Mouse (Mus musculus) heart, embryonic 13.5 days (tissue): Measurements from ENCODE around the gene Phf3. TPM values are rescaled to one million over a fixed set of nuclear protein-coding genes. Genes with fewer than 3 reads are reported as not detected.

Experiments
- ATAC-seq: fragments of 200-750 bp; cut with Nextera tagmentation; 2 replicates; pipeline ENCODE4 v1.8.0; 2017; ENCODE audit warnings: moderate TSS enrichment; ENCODE audit not compliant: insufficient number of reproducible peaks, low FRiP score, low TSS enrichment; ENCODE audit errors: extremely low read depth
- H3K27ac ChIP-seq: fragments of 300-500 bp; sonication (generic); replicated peaks from 2 replicates; pipeline ENCODE4 v1.5.1; 2015; ENCODE audit warnings: moderate library complexity, mild to moderate bottlenecking, inconsistent platforms
- H3K27me3 ChIP-seq: fragments of 300-500 bp; sonication (generic); replicated peaks from 2 replicates; pipeline ENCODE4 v1.6.1; 2015; ENCODE audit warnings: mild to moderate bottlenecking, inconsistent platforms
- H3K36me3 ChIP-seq: fragments of 300-500 bp; sonication (generic); 2 replicates; pipeline ENCODE4 v1.6.1; 2015; ENCODE audit warnings: mild to moderate bottlenecking, inconsistent platforms
- H3K4me1 ChIP-seq: fragments of 300-500 bp; sonication (generic); 2 replicates; pipeline ENCODE4 v1.6.1; 2015; ENCODE audit warnings: inconsistent platforms
- H3K4me2 ChIP-seq: fragments of 300-500 bp; sonication (generic); 2 replicates; pipeline ENCODE4 v1.6.1; 2015; ENCODE audit warnings: inconsistent platforms, mild to moderate bottlenecking, moderate library complexity
- H3K4me3 ChIP-seq: fragments of 300-500 bp; sonication (generic); 2 replicates; pipeline ENCODE4 v1.5.1; 2015; ENCODE audit warnings: moderate library complexity, mild to moderate bottlenecking, inconsistent platforms
- H3K9ac ChIP-seq: fragments of 300-500 bp; sonication (generic); 2 replicates; pipeline ENCODE4 v1.6.1; 2015; ENCODE audit warnings: inconsistent platforms, mild to moderate bottlenecking, moderate library complexity
- H3K9me3 ChIP-seq: fragments of 300-500 bp; sonication (generic); 2 replicates; pipeline ENCODE4 v1.6.1; 2016; ENCODE audit warnings: inconsistent platforms
- WGBS: fragments of 180-500 bp; shearing (Covaris S2); methylation state at CpG from one replicate; pipeline ENCODE4 v1.1.7; 2015; ENCODE audit warnings: mixed read lengths; 5-methylcytosine and 5-hydroxymethylcytosine counted together
- polyA plus RNA-seq: library from polyadenylated mRNA; unstranded; fragments of >200 nt; fragmentation: Nextera tagmentation; extraction: Ambion mirVana; gene quantifications from 2 replicates; pipeline ENCODE4 v1.2.1, GENCODE M21; 2015

Phf3 gene
- polyA plus RNA-seq, 1 experiment from 2014 or later, result 22.8 TPM

DNA sequence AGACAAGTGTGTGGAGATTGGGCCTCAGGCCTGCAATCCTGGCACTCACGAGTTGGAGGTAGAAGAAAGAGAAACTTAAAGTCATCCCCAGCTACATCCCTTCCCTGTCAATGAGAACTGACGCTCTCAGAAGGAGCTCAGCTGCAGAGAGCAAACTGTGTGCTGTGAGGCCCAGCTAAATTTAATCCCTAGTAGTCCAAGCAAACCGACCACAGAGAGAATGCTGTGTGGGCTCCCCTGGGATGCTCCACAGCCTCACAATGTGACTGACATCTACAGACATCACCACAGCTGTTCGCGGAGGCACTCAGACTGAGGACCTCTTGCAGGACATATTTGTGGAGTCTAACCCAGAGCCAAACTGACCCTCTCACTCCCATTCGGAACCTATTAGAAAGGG is 54.3 kb downstream of the Phf3 start:
- H3K4me2 ChIP-seq, result no peak overlapping the region
- peaks cover 74% of the 10 kb centered on the region for H3K36me3 ChIP-seq
- H3K27ac ChIP-seq, result no peak overlapping the region
- no peaks in the 10 kb centered on the region for H3K27me3 ChIP-seq
- no peak overlapping the region for H3K4me3 ChIP-seq
- H3K9me3 ChIP-seq, result no peaks in the 10 kb centered on the region
- no peak for ATAC-seq
- H3K9ac ChIP-seq, result no peak overlapping the region
- 84% methylated on average over 6 of the region's 6 CpGs for WGBS
- H3K4me1 ChIP-seq, result peaks cover 4% of the 10 kb centered on the region

DNA sequence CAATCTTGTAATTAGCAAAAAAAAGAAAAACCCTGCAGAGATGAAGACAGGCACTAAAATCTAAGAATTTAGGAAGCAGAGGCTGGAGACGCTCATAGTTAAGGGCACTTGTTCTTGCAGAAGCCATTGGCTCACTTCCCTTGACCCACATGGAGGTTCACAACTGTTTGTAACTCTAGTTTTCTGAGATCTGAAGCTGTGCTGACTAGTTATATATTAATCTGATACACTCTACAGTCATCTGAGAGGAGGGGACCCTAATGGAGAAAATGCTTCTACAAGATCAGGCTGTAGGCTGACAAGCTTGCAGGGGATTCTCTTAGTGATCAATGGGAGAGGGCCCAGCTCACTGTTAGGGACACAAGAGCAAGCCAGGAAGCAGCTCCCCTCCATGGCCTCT is 58.1 kb downstream of the Phf3 start:
- 94% methylated on average over 1 of the region's 1 CpGs for WGBS
- Histone ChIP-seq H3K9ac (no peak overlapping the region), H3K27ac (no peak overlapping the region), H3K9me3 (no peaks in the 10 kb centered on the region), H3K4me1 (no peaks in the 10 kb centered on the region), H3K36me3 (peaks cover 88% of the 10 kb centered on the region), H3K4me2 (no peak overlapping the region), H3K4me3 (no peak overlapping the region), H3K27me3 (no peaks in the 10 kb centered on the region)
- no peak for ATAC-seq

DNA sequence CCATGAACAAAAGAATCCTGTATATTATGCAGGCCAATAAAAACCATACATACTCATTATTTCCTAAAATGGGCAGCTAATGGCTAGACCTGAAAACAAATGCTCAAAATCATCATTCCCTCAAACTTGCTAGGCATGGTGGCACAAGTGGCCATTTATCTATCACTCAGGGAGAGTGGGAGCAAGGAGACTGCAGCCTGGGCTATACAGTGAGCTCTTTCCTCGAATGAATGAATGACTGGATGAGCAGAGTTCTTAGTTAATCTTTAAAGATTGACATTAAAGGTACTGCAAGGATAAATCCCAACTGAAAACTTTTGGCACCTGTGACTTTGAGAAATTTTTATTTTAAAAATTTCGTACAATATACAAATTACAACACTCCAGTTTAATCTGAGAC is 58.7 kb downstream of the Phf3 start:
- H3K4me2 ChIP-seq, result no peak overlapping the region
- no peak overlapping the region for H3K9ac ChIP-seq
- H3K27ac ChIP-seq, result no peak overlapping the region
- no peaks in the 10 kb centered on the region for H3K9me3 ChIP-seq
- H3K36me3 ChIP-seq, result peaks cover 88% of the 10 kb centered on the region
- WGBS, result 86% methylated on average over 2 of the region's 2 CpGs
- H3K27me3 ChIP-seq, result no peaks in the 10 kb centered on the region
- H3K4me1 ChIP-seq, result no peaks in the 10 kb centered on the region
- H3K4me3 ChIP-seq, result no peak overlapping the region
- no peak for ATAC-seq

DNA sequence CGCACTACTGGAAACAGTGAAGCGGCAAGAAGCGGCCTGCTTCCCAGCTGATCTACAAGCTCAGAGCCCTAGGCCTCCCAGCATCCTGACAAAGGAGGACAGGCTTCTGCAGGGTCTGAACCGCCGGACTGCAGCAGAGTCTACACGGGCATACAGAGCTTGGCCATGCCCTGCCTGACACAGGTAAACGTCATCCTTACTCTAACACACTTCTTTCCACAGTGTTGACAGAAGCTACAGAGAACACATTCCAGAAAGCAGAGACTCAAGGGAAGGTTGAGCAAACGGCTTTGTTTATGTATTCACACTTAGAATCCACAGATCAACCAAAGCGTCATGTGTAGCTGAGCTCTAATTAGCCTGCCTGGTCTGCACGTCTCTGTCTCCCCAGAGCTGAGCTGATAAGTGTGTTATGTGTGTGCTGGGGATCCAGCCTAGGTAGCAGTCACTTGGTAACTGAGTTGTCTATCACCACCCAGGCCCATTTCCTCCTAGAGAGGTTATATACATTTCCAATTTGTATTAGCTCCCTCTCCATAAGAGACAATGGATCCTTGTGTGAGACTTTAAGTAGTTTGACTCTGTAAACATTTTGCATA is 65.5 kb downstream of the Phf3 start:
- Histone ChIP-seq H3K36me3 (peaks cover 82% of the 10 kb centered on the region), H3K4me3 (no peak overlapping the region), H3K27me3 (no peaks in the 10 kb centered on the region), H3K27ac (peak overlapping the region; percentile 80), H3K9ac (no peak overlapping the region; the same call in 1 of the 2 replicates), H3K4me2 (no peak overlapping the region), H3K4me1 (peaks cover 6% of the 10 kb centered on the region; the same call in 1 of the 2 replicates), H3K9me3 (no peaks in the 10 kb centered on the region)
- WGBS, result 54% methylated on average over 10 of the region's 10 CpGs
- no peak; the same call in 1 of the 2 replicates for ATAC-seq

DNA sequence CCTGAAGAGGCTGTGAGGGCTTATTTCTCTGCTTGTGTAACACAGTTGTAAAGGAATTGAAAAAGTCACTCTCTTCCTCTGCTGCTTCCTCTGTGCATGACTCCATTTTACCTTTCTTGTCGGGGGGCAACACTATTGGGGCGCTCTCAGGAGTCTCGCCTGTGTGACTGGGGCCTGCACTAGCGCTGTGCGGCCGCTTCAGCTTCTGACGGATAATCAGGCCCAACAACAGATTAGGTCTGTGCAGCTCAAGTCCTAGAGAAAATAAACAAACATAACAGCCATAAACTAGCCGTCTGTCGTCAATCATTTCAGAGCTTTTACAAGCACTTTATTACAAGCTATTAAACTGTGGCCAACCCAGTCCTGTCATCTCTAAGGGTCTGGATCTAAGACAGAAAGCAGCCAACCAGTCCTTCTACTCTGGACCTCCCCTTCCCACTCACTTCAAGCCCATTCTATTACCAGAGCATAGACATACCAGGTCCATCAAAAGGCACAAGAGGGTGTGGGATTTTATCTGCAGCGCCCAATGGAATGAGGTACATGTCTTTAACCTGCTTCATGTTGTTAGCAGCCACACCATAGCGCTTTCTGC is 67.9 kb downstream of the Phf3 start:
- 91% methylated on average over 11 of the region's 11 CpGs for WGBS

DNA sequence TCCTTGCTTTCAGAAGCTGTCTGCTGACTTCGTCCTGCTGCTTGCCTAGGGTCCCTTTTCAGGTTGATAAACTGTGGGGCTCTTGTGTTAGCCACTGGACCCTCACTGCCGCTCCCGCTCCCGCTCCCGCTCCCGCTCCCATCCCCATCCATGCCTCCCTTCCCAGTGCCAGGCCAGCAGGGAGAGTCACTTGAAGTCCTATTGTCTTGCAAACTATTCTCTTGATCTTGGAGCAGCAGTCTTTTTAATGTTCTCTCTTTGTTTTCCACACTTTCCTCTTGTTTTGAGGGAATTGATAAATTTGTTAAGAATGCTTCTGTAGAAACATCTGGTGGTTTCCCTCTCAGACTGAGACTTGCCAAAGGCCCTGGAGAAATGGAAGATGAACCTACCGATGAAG is 68.8 kb downstream of the Phf3 start:
- H3K36me3 ChIP-seq, result peaks cover 69% of the 10 kb centered on the region

More for the DNA sequence above, 67.9 kb downstream of the Phf3 start:
- Histone ChIP-seq H3K27me3 (no peaks in the 10 kb centered on the region), H3K4me2 (no peak overlapping the region), H3K4me1 (peaks cover 12% of the 10 kb centered on the region; the same call in 1 of the 2 replicates), H3K36me3 (peaks cover 77% of the 10 kb centered on the region), H3K4me3 (no peak overlapping the region), H3K9me3 (no peaks in the 10 kb centered on the region), H3K27ac (no peak overlapping the region), H3K9ac (no peak overlapping the region)
- ATAC-seq, result no peak

DNA sequence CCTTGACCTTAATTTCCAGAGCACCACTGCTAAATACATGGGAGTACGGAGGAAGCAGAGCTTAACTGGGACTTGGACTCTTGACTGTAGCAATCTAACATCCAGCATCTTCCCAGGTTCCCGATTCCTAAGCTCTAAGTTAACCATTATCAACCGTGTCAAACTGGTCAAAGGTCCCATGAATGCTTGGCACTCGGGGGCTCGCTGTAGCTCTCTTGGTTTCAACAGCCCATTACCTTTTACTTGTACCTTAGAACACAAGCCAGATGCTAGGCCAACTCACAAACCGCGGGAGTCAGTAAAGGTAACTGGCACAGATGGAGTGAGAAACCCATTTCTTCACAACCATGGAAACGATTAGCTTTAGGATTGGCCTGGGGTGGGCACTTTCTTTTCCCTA is 71.8 kb downstream of the Phf3 start:
- ATAC-seq, result no peak
- no peaks in the 10 kb centered on the region for H3K27me3 ChIP-seq
- H3K4me1 ChIP-seq, result peaks cover 26% of the 10 kb centered on the region
- no peak overlapping the region for H3K27ac ChIP-seq
- 95% methylated on average over 8 of the region's 8 CpGs for WGBS
- H3K4me2 ChIP-seq, result no peak overlapping the region
- no peak overlapping the region for H3K4me3 ChIP-seq
- no peak overlapping the region for H3K9ac ChIP-seq
- no peaks in the 10 kb centered on the region for H3K9me3 ChIP-seq
- H3K36me3 ChIP-seq, result peaks cover 46% of the 10 kb centered on the region

More for the DNA sequence above, 68.8 kb downstream of the Phf3 start:
- no peak overlapping the region for H3K9ac ChIP-seq
- no peak overlapping the region for H3K27ac ChIP-seq
- H3K4me2 ChIP-seq, result no peak overlapping the region
- peaks cover 20% of the 10 kb centered on the region; the same call in 1 of the 2 replicates for H3K4me1 ChIP-seq
- ATAC-seq, result no peak
- H3K9me3 ChIP-seq, result no peaks in the 10 kb centered on the region
- WGBS, result 89% methylated on average over 7 of the region's 7 CpGs
- H3K4me3 ChIP-seq, result no peak overlapping the region
- no peaks in the 10 kb centered on the region for H3K27me3 ChIP-seq

DNA sequence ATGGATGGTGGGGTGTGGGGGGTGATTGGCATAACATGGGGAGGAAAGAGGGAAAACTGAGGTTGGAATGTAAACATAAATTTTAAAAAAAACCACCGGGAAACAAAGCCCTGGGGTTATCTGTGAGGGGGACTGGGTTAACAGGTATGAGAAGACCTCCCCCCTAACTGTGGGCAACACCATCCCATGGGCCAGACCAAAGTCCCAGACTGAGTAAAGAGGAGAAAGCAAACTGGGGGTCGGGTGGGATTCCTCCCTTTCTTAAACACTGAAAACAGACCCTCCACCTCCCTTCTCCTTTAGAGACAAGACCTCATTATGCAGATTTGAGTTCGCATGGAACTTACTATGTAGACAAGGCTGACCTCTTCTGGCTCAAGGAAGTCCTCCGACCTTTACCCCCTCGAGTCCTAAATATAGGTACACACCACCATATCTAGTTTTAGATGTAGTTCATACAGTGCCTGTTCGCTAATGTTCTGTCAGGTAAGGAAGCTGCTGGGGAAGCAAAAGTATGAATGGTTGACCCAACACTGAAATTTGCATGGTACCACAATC is 74.4 kb downstream of the Phf3 start:
- Histone ChIP-seq H3K4me3 (no peak overlapping the region), H3K4me1 (peaks cover 26% of the 10 kb centered on the region), H3K9me3 (no peaks in the 10 kb centered on the region), H3K27me3 (no peaks in the 10 kb centered on the region), H3K36me3 (peaks cover 28% of the 10 kb centered on the region), H3K27ac (no peak overlapping the region), H3K4me2 (no peak overlapping the region), H3K9ac (no peak overlapping the region)
- ATAC-seq, result no peak
- WGBS, result 64% methylated on average over 6 of the region's 6 CpGs

DNA sequence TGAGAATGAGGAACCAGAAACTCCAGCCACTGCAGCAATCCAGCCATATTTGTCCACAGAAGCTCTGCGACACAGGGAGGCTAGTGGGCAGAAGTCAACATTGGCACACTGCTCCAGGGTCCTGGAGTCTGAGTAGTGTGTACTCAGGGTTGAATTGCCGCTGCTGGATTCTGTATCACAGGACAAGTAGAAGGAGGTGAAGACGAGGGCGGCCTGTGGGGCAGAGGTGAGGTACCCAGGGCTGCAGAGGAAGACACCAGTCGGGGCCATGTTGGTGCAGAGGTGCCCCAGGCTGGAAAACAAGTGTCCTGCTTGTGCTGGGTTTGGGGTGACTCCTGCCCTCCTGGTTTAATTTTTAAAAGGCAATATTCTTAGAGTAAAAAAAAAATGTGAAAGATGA is 79.1 kb downstream of the Phf3 start:
- H3K27me3 ChIP-seq, result no peaks in the 10 kb centered on the region
- H3K27ac ChIP-seq, result no peak overlapping the region
- no peaks in the 10 kb centered on the region for H3K36me3 ChIP-seq
- 85% methylated on average over 5 of the region's 5 CpGs for WGBS
- no peak for ATAC-seq
- 0 out of 2 replicates have a peak, but pooled peaks cover 3% of the 10 kb centered on the region for H3K9me3 ChIP-seq
- no peak overlapping the region for H3K4me2 ChIP-seq
- H3K4me3 ChIP-seq, result no peak overlapping the region
- no peak overlapping the region for H3K9ac ChIP-seq
- H3K4me1 ChIP-seq, result peaks cover 9% of the 10 kb centered on the region

DNA sequence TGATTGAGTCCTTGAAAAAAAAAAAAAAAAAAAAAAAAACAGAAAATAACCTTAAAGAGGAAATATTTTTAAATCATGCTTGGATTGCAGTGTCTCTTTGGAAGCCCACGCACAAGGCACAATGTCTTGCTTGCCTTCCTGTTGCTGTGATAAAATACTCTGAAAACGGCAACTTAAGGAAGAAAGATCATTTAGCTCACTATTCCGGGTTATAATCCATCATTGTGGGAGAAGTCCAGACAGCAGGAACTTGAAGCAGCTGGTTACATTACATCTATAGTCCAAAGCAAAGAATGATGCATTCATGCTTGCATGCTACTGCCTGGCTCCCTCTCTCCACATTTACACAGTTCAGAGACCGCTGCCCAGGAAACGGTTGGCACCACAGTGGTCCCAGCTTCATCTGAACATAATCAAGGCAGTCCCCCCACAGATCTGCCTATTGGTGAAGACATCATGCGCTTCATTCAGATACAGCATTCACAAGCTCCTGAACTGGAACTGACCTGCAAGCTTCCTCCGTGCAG is 80.3 kb downstream of the Phf3 start:
- Histone ChIP-seq H3K9ac (no peak overlapping the region), H3K4me2 (no peak overlapping the region), H3K27me3 (no peaks in the 10 kb centered on the region), H3K27ac (no peak overlapping the region), H3K4me1 (peaks cover 8% of the 10 kb centered on the region), H3K9me3 (0 out of 2 replicates have a peak, but pooled peaks cover 3% of the 10 kb centered on the region), H3K4me3 (no peak overlapping the region), H3K36me3 (no peaks in the 10 kb centered on the region)
- WGBS, result 74% methylated on average over 7 of the region's 7 CpGs
- ATAC-seq, result no peak

DNA sequence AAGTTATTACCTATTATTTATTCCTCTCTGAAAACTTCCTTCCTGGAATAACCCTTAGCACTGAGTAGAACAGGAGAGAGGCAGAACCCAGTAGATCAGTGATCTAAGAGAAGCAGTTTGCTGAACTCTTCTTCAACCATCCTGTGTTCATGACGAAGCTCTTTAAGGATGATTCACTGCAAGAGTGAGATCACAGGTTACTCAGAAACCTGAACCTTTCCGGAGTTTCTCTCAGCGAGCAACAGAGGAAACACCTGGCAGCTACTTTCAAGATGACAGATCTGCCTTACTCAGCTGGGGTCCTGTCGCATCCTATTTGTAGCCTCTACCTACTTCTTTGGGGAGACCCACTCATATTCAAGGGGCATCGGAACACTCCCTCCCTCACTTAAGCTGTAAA is 80.8 kb downstream of the Phf3 start:
- WGBS, result 62% methylated on average over 5 of the region's 5 CpGs
- Histone ChIP-seq H3K27me3 (no peaks in the 10 kb centered on the region), H3K36me3 (no peaks in the 10 kb centered on the region), H3K9me3 (0 out of 2 replicates have a peak, but pooled peaks cover 3% of the 10 kb centered on the region), H3K4me2 (no peak overlapping the region), H3K9ac (no peak overlapping the region), H3K4me3 (no peak overlapping the region), H3K4me1 (peaks cover 8% of the 10 kb centered on the region; the same call in 1 of the 2 replicates), H3K27ac (no peak overlapping the region)
- ATAC-seq, result no peak
